Mouse (Mus musculus) lung, embryonic 14.5 days (tissue): ENCODE results near the gene Zbtb20. TPM values are rescaled to one million over a fixed set of nuclear protein-coding genes. Genes with fewer than 3 reads are reported as not detected.

Source experiments
- ATAC-seq: fragments of 200-750 bp; cut with Nextera tagmentation; 2 replicates; pipeline ENCODE4 v1.8.0; 2017; ENCODE audit warnings: mild to moderate bottlenecking, moderate TSS enrichment, moderate library complexity; ENCODE audit not compliant: insufficient read depth
- DNase-seq: peaks from one replicate; pipeline ENCODE4 v3.0.0-alpha.2; 2015
- H3K27ac ChIP-seq: fragments of 300-500 bp; sonication (generic); 2 replicates; pipeline ENCODE4 v1.5.1; 2014; ENCODE audit warnings: low read depth, mild to moderate bottlenecking, moderate library complexity
- H3K27me3 ChIP-seq: fragments of 300-500 bp; sonication (generic); 2 replicates; pipeline ENCODE4 v1.6.1; 2014; ENCODE audit warnings: low read length, control low read depth; ENCODE audit not compliant: insufficient read depth
- H3K36me3 ChIP-seq: fragments of 300-500 bp; sonication (generic); 2 replicates; pipeline ENCODE4 v1.6.1; 2014; ENCODE audit warnings: control low read depth; ENCODE audit not compliant: insufficient read depth
- H3K4me1 ChIP-seq: fragments of 300-500 bp; sonication (generic); 2 replicates; pipeline ENCODE4 v1.6.1; 2014; ENCODE audit warnings: antibody characterized with exemption, control low read depth; ENCODE audit not compliant: insufficient read depth
- H3K4me2 ChIP-seq: fragments of 300-500 bp; sonication (generic); 2 replicates; pipeline ENCODE4 v1.6.1; 2014; ENCODE audit warnings: mild to moderate bottlenecking
- H3K4me3 ChIP-seq: fragments of 300-500 bp; sonication (generic); 2 replicates; pipeline ENCODE4 v1.5.1; 2014; ENCODE audit warnings: low read depth, low read length
- H3K9ac ChIP-seq: fragments of 300-500 bp; sonication (generic); 2 replicates; pipeline ENCODE4 v1.6.1; 2014
- H3K9me3 ChIP-seq: fragments of 300-500 bp; sonication (generic); 2 replicates; pipeline ENCODE4 v1.6.1; 2016; ENCODE audit warnings: low read depth, low read length, control low read depth
- CTCF ChIP-seq: IDR thresholded peaks from 2 replicates; pipeline ENCODE4 v1.5.1; 2016; ENCODE audit warnings: antibody characterized with exemption, low read depth
- WGBS: fragments of 180-500 bp; shearing (Covaris S2); extraction: QIAGEN DNeasy Blood & Tissue Kit; methylation state at CpG from one replicate; pipeline ENCODE4 v1.1.7; 2014; 5-methylcytosine and 5-hydroxymethylcytosine counted together
- polyA plus RNA-seq: library from polyadenylated mRNA; unstranded; fragments of >200 nt; fragmentation: Nextera tagmentation; extraction: Ambion mirVana; gene quantifications from 2 replicates; pipeline ENCODE4 v1.2.1, GENCODE M21; 2014

The Zbtb20 gene
- polyA plus RNA-seq, 1 experiment from 2014 or later = 17.6 TPM

GRCm38 (mm10) chr16:43405089-43405488, 529.4 kb downstream of the Zbtb20 start:
- no peaks in the 10 kb centered on the region for H3K9me3 ChIP-seq
- TF ChIP-seq CTCF = no peak
- H3K9ac ChIP-seq = no peak overlapping the region
- WGBS = 75% methylated on average over 3 of the region's 3 CpGs
- no peak overlapping the region for H3K27ac ChIP-seq
- H3K4me3 ChIP-seq = no peak overlapping the region
- H3K4me1 ChIP-seq = no peaks in the 10 kb centered on the region; the same call in 1 of the 2 replicates
- DNase-seq (no peak), ATAC-seq (no peak)
- H3K27me3 ChIP-seq = no peaks in the 10 kb centered on the region
- H3K36me3 ChIP-seq = no peaks in the 10 kb centered on the region
- H3K4me2 ChIP-seq = no peak overlapping the region

GRCm38 (mm10) chr16:43407594-43408142, 532.0 kb downstream of the Zbtb20 start:
- H3K27me3 ChIP-seq = no peaks in the 10 kb centered on the region
- H3K4me1 ChIP-seq = no peaks in the 10 kb centered on the region; the same call in 1 of the 2 replicates
- H3K9ac ChIP-seq = no peak overlapping the region
- no peaks in the 10 kb centered on the region for H3K36me3 ChIP-seq
- TF ChIP-seq CTCF = no peak
- DNase-seq (peak; percentile 26), ATAC-seq (peak; percentile 49; the same call in 1 of the 2 replicates)
- no peaks in the 10 kb centered on the region for H3K9me3 ChIP-seq
- 41% methylated on average over 2 of the region's 2 CpGs for WGBS
- H3K4me2 ChIP-seq = no peak overlapping the region
- no peak overlapping the region for H3K4me3 ChIP-seq
- no peak overlapping the region for H3K27ac ChIP-seq

GRCm38 (mm10) chr16:43408622-43409021, 532.9 kb downstream of the Zbtb20 start:
- Histone ChIP-seq H3K9ac (no peak overlapping the region), H3K36me3 (no peaks in the 10 kb centered on the region), H3K4me2 (no peak overlapping the region), H3K27me3 (no peaks in the 10 kb centered on the region), H3K4me3 (no peak overlapping the region), H3K4me1 (no peaks in the 10 kb centered on the region; the same call in 1 of the 2 replicates), H3K9me3 (no peaks in the 10 kb centered on the region), H3K27ac (no peak overlapping the region)
- no peak for DNase-seq
- no peak for ATAC-seq
- no peak for TF ChIP-seq CTCF
- WGBS = 79% methylated on average over 5 of the region's 5 CpGs

- DNase-seq = peak; percentile 15
These were observed 533.6 kb downstream of the Zbtb20 start for GRCm38 (mm10) chr16:43409108-43409909.

GRCm38 (mm10) chr16:43409910-43410612, 534.4 kb downstream of the Zbtb20 start:
- ATAC-seq = no peak
- Histone ChIP-seq H3K27me3 (no peaks in the 10 kb centered on the region), H3K9me3 (no peaks in the 10 kb centered on the region), H3K27ac (no peak overlapping the region), H3K4me1 (no peaks in the 10 kb centered on the region), H3K36me3 (no peaks in the 10 kb centered on the region), H3K9ac (no peak overlapping the region), H3K4me3 (no peak overlapping the region), H3K4me2 (no peak overlapping the region)
- TF ChIP-seq CTCF = no peak
- DNase-seq = peak; percentile 59
- WGBS = 65% methylated on average over 12 of the region's 12 CpGs

More at GRCm38 (mm10) chr16:43409108-43409909, 533.6 kb downstream of the Zbtb20 start:
- no peak overlapping the region for H3K4me2 ChIP-seq
- H3K27ac ChIP-seq = no peak overlapping the region
- no peaks in the 10 kb centered on the region for H3K4me1 ChIP-seq
- no peaks in the 10 kb centered on the region for H3K36me3 ChIP-seq
- no peak overlapping the region for H3K4me3 ChIP-seq
- TF ChIP-seq CTCF = no peak
- no peaks in the 10 kb centered on the region for H3K27me3 ChIP-seq
- no peaks in the 10 kb centered on the region for H3K9me3 ChIP-seq
- ATAC-seq = no peak
- no peak overlapping the region for H3K9ac ChIP-seq
- WGBS = 58% methylated on average over 4 of the region's 4 CpGs

- ATAC-seq (no peak), DNase-seq (no peak)
- no peaks in the 10 kb centered on the region for H3K27me3 ChIP-seq
- H3K27ac ChIP-seq = no peak overlapping the region
- no peak overlapping the region for H3K9ac ChIP-seq
- H3K4me2 ChIP-seq = no peak overlapping the region
- TF ChIP-seq CTCF = no peak
- no peaks in the 10 kb centered on the region for H3K4me1 ChIP-seq
- H3K9me3 ChIP-seq = no peaks in the 10 kb centered on the region
- 85% methylated on average over 7 of the region's 7 CpGs for WGBS
- H3K36me3 ChIP-seq = no peaks in the 10 kb centered on the region
- H3K4me3 ChIP-seq = no peak overlapping the region
These were observed 534.9 kb downstream of the Zbtb20 start for GRCm38 (mm10) chr16:43410613-43410974.

- Histone ChIP-seq H3K27ac (no peak overlapping the region), H3K27me3 (no peaks in the 10 kb centered on the region), H3K9ac (no peak overlapping the region), H3K4me2 (no peak overlapping the region), H3K4me3 (no peak overlapping the region), H3K9me3 (no peaks in the 10 kb centered on the region), H3K36me3 (no peaks in the 10 kb centered on the region), H3K4me1 (no peaks in the 10 kb centered on the region)
- 42% methylated on average over 4 of the region's 4 CpGs for WGBS
- DNase-seq (no peak), ATAC-seq (no peak)
- TF ChIP-seq CTCF = no peak
These were observed 540.2 kb downstream of the Zbtb20 start for GRCm38 (mm10) chr16:43415864-43416263.
